Mouse (Mus musculus): ENCODE data around the gene Galnt16.

Galnt16 gene

GRCm38 (mm10) chr12:80517977-80518376 is at the start of gene Galnt16:
Galnt16 (plus strand) TSS chr12:80518277.
- DNase-seq = no peak

GRCm38 (mm10) chr12:80470206-80470605 is 47.9 kb upstream of the Galnt16 start:
- DNase-seq = no peak

DNA sequence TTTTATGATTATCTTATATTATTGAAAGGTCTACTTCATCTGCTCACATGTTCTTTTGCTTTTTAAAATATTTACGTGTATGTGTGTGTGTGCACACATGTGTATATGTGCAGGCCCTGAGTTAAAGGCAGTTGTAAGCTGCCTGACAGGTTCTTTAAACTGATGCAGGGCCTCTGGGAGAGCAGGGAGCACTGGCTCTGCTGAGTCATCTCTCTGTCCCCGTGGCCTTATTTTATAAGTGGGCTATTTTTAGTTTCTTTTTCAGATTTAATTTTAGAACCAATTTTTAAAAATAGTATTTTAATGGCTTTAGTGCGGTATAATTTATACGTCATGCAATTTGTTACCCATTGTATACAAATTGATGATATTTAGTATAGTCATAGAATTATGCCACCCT is 46.2 kb upstream of the Galnt16 start:
- DNase-seq = no peak

DNA sequence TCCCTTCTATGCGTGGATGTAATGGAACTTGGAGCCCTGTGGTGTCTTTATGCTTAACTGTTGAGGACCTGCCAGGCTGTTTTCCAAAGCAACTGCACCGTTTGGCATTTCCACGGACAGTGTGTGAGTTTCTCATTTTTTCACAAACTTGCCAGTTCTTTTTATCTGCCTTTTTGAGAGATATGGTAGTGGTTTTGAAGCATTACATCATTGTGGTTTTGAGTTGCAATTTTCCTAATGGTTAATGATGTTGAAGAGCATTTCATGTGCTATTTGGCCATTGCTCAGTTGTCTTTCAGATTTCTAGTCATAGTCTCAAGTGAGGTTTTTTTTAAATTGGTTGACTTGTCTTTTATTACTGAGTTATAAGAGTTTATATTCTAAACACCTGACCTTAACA is 44.3 kb upstream of the Galnt16 start:
- DNase-seq = no peak

- no peak for DNase-seq
Observed at GRCm38 (mm10) chr12:80479986-80480385, 38.1 kb upstream of the Galnt16 start.

GRCm38 (mm10) chr12:80483397-80483796 is 34.7 kb upstream of the Galnt16 start:
- DNase-seq = no peak

DNA sequence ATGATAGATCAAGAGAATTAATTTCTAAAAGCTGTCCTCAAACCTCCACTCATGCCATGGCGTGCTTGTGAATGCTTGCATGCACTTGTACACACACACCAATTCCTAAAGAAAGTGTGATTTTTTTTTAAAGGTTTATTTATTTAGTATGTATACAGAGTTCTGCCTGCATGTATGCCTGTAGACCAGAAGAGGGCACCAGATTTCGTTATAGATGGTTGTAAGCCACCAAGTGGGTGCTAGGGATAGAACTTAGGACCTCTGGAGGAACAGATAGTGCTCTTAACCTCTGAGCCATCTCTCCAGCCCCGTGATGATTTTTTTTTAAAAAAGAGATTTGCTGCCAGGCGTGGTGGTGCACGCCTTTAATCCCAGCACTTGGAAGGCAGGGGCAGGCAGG is 24.8 kb upstream of the Galnt16 start:
- no peak for DNase-seq

GRCm38 (mm10) chr12:80495691-80496090 is 22.4 kb upstream of the Galnt16 start:
- no peak for DNase-seq

DNA sequence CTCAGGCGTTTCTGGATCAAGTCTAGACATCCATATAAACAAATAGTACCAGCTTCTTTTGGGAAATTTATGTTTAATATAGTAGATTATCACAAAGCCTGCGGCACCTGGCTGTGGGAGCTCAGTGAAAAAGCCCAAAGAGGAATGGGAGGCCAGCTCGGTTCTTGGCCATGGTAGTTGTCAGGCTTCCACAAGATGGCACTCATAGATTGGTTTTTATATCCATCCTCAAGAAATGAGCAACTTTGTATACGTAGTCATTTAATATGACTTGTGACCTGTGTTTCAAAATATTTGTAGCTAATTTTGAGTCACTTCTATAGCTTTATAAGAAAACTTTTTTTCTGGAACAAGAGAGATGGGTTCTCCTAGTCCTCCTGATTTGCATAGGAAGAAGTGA is 19.7 kb upstream of the Galnt16 start:
- peak; percentile 17 to 18 for DNase-seq

DNA sequence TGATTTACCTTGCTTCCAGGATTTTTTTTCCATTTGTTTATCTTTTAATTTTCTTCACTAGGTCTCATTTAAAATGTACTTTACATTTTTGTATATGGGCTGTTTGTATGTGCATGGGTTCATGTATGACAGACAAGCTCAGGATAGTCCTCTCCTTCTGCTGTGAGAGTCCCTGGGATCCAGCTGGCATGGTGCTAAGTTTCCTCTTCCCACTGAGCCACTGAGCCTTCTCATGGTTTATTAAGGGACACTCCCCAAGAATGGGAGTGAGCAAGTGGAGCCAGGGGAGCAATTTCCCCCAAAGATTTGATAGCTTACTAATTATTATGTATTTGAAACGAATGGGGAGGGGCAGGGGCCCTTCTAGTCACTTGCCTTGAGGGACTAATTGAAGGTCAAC is 17.6 kb upstream of the Galnt16 start:
- no peak for DNase-seq

GRCm38 (mm10) chr12:80504718-80505117 is 13.4 kb upstream of the Galnt16 start:
- DNase-seq = no peak

- peak; percentile 60 to 72 for DNase-seq
Observed at GRCm38 (mm10) chr12:80507041-80507745, 10.9 kb upstream of the Galnt16 start.

- DNase-seq = peak in 1 of 2 experiments; percentile 33
Observed at GRCm38 (mm10) chr12:80518393-80518756, 298 bp downstream of the Galnt16 start.

DNA sequence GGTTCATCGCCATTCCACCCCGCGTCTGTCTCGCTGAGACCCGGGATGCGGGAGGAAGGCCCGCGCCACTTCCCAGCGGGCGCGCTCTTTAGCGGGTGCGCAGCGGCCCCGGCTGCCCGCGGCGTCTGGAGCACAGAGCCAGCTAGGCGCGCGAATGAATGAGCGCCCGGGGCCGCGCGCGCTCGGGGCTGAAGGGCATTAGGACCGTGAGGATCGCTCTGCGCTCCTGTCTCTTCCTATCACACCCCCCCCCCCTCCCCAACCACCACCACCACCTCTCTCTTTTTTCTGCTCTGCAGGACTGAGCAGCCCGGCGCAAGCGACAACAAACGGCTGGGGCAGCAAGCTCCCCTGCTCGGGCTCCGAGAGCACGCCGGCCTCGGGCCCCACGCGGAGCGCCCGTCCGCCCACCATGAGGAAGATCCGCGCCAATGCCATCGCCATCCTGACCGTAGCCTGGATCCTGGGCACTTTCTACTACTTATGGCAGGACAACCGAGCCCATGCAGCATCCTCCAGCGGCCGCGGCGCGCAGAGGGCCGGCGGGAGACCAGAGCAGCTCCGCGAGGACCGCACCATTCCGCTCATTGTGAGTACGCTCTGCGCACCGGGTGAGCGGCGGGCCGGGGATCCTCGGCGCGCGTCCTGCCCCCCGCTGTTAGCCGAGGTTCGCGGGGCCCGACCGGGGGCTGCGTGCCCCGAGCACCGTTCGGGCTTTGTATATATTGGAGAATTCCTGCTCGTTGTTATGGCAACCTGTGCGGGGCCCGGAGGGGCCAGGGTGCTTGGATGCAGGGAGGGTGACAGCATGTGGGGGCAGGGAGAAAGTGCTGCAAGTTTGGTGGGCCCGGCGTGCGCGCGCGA is 912 bp downstream of the Galnt16 start:
- peak; percentile 46 to 62 for DNase-seq

- DNase-seq = peak; percentile 63 to 72
Observed at GRCm38 (mm10) chr12:80519621-80520332, 1.7 kb downstream of the Galnt16 start.

DNA sequence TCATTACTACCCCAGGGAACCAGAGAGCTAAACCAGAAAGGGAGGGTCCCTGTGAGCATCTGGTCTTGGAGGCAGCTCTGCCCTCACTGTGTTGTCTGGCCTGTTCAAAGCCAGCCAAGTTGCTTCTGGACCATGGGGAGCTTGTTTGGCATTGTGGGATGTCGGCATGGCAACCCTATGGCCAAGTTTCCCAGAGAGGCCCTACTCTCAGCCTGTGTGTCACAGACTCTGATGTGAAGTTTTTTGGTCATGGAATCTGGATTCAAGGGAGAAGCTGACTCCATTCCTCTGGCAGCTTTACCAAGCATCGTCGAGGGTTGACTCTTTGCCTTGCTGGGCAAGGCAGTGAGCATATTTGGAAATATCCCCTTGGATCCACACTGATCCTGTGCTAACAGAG is 3.9 kb downstream of the Galnt16 start:
- no peak for DNase-seq

GRCm38 (mm10) chr12:80524276-80524921 is 6.3 kb downstream of the Galnt16 start:
- no peak for DNase-seq

DNA sequence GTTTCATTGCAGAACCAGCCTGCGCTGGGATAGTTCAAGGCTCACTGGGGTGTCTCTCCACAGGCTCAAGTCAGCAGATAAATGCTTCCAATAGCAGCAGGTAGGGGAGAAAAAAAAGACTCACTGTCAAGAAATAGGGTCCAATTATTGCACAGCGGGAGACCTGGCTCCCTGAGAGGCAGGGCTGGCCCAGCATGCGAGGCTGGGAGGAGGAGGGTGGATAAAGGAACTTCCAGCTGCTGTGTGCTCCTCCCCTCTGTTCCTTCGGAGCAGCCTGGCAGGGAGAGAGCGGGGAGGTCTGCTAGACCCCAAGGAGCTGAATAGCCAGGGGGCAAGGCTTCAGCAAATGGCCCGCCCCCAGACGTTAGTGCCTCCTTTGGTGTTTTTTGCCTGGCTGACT is 7.4 kb downstream of the Galnt16 start:
- peak; percentile 17 to 24 for DNase-seq

GRCm38 (mm10) chr12:80526511-80526910 is 8.4 kb downstream of the Galnt16 start:
- DNase-seq = no peak

DNA sequence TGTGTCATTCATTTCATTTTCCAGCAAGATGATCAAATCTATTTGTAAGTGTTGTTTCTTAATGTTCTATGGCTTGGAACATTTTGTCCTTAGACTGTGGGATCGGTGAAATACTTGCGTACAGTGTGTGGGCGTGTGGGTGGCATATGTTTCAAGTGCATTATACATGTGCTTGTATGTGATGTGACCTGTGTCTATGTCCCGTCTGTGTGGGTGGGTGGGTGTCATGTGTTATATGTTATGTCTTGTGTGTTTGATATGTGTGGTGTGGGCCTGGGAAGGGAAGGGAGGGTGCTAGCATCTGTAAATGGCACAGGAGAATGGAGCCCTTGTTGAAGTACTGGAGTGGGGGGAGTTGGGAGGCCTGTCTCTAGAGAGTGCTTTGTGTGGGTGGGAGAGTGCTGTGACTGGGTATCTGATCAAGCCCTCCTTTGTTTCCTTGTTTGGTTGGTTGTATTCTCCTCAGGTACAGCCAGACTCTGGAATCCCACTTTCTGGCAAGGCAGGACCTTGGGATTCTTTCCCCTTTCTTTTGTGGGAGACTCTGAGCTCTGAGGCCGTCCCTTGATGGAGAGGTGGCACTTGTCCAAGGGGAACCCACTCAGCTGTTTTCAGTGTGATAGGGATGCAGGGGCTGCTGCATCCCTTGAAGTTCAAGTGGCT is 9.8 kb downstream of the Galnt16 start:
- DNase-seq = no peak

- peak; percentile 39 to 48 for DNase-seq
Observed at GRCm38 (mm10) chr12:80530052-80530451, 12.0 kb downstream of the Galnt16 start.

GRCm38 (mm10) chr12:80530630-80531029 is 12.6 kb downstream of the Galnt16 start:
- peak; percentile 8 to 21 for DNase-seq

Data from kidney, postnatal 4 days (tissue).